Mouse (Mus musculus): Measurements from ENCODE around the gene Adgrl2.

DNA sequence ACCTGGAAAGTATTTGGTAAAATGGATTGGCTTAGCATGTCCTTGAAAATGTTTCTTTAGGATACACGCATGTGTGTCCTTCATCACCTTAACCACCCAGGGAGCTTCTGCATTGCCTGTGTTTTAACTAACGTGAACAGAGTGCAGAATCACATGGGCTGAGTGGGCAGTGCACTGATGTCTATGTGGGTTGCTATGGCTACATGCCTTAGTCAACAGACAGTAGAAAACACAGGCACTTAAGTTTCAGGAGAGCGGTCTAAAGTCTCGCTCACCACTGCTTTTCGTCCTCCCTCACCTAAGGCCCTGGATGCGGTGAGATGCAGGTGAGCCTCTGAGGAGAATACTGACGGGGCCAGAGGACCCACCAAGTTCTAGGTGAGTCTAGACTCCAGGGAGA lies 147.8 kb downstream of the Adgrl2 start:
- TF ChIP-seq CTCF (IDR thresholded peaks at IDR 0.05; ENCODE audit: insufficient read depth, low read length) (no peak), POLR2A (IDR thresholded peaks at IDR 0.05; ENCODE audit: borderline replicate concordance, extremely low read depth, low read depth, low read length) (no peak)

All from lung, adult 2 months (tissue).